In the genomic region with DNA sequence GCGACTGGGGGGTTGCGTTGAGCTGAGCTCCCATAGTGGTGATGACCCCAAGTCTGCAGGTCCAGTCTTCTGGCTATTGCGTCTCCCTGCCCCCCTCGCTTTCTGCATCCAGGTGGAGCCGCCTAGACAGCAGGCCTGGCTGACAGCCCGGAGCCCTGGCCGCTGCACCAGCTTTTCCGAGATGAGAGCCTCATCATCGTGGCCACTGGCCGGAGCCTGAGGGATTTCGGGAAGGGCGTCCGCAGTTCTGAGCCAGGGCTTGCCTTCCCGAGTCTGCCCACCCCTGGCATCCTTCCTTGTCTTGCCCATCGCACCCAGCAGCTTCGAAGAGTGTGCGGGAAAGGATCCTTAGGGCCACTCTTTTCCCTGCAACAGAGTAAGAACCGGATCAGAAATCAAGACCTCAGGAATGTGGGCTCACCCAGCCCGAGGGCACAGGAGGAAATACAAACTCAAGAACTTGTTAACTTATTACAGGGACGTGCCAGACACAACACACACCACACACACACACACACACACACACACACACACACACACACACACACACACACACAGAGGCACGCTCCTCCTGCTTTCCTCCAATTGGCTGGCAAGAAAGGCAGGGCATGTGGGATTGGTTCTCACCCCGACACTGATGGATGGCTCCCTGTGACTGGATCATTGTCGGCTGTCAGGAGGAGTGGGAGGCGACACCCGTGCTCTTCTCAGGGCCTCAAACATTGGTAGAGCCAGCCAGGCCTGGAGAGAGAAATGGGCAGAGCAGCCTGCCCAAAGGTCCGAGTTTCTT, we compare ENCODE assay signal across 9 mouse cellular contexts. TPM values are rescaled to one million over a fixed set of nuclear protein-coding genes. Genes with fewer than 3 reads are reported as not detected.
DNase-seq lines count a peak whose midpoint lies in the region; ATAC-seq and TF ChIP-seq lines count a peak whose summit lies in the region.
"Had no signal": no experiment of that assay in that cellular context is flagged by ENCODE, and none has a peak within 500 bp of the region (broad histone marks: within the 10 kb centered on the region; RNA-seq: fewer than 3 reads in every experiment).

No protein-coding gene starts in this region.

- H3K27ac ChIP-seq in kidney, adult 2 months (ENCODE audit: insufficient read depth, low read depth, low read length), result peak overlapping the region; percentile 86
- H3K27ac ChIP-seq: liver, embryonic 14.5 days had no signal

- peaks cover 22% of the 10 kb centered on the region for H3K27me3 ChIP-seq in megakaryocyte, embryonic 14.5 days (replicated peaks)
- no peaks in the 10 kb centered on the region for H3K27me3 ChIP-seq in kidney, adult 2 months (replicated peaks; ENCODE audit: control insufficient read depth, insufficient read depth, low read length)

- DNase-seq in cerebellum, adult 9-11 months, result peak; percentile 58
- peak; percentile 70 for DNase-seq in gastrocnemius, postnatal 14 days
- peak; percentile 85 for DNase-seq in kidney, adult 2 months
- DNase-seq in lung, postnatal 14 days, result peak; percentile 28
- no peak for DNase-seq in natural killer cell, adult 2 months (ENCODE audit: low spot score in 2 of 2)

- no peak for ATAC-seq in megakaryocyte, adult 5-6 weeks (ENCODE audit: poor library complexity, severe bottlenecking)
- no peak for ATAC-seq in granulocyte monocyte progenitor cell, adult 5-6 weeks (replicated peaks; ENCODE audit: poor library complexity, severe bottlenecking)

- intact Hi-C loops in gastrocnemius, postnatal 14 days (cut with DNase I; ENCODE audit: low total_unique reads), result loop anchor here (5.0 kb wide), 1 partner anchor 581 kb away; the partner anchor contains the start of gene Hoxb8

- peak overlapping the region; percentile 56 for H3K4me3 ChIP-seq in megakaryocyte, embryonic 14.5 days (replicated peaks)
- H3K4me3 ChIP-seq in kidney, adult 2 months (ENCODE audit: insufficient read depth, low read depth, low read length), result peak overlapping the region; percentile 13; the same call in 1 of the 2 replicates

- peaks cover 38% of the 10 kb centered on the region for H3K4me1 ChIP-seq in megakaryocyte, embryonic 14.5 days
- peaks cover 12% of the 10 kb centered on the region; the same call in 1 of the 2 replicates for H3K4me1 ChIP-seq in kidney, adult 2 months (ENCODE audit: control insufficient read depth, insufficient read depth, low read length)

- no peaks in the 10 kb centered on the region for H3K36me3 ChIP-seq in megakaryocyte, embryonic 14.5 days (replicated peaks; ENCODE audit: low read length)
- H3K36me3 ChIP-seq in kidney, adult 2 months (ENCODE audit: control insufficient read depth, insufficient read depth, low read length), result no peaks in the 10 kb centered on the region

- no peaks in the 10 kb centered on the region for H3K9me3 ChIP-seq in megakaryocyte, embryonic 14.5 days

- WGBS in kidney, adult 2 months, result 15% methylated on average over 26 of the region's 26 CpGs

- TF ChIP-seq POLR2A in kidney, adult 2 months (IDR thresholded peaks at IDR 0.05; ENCODE audit: low read depth, low read length), result no peak

- no peak for TF ChIP-seq CTCF in kidney, adult 2 months (conservative IDR thresholded peaks at IDR 0.05; ENCODE audit: insufficient read depth, insufficient read length, low read depth, low read length)

RNA-seq across cellular contexts. Expression of gene Copz2, which starts 13.7 kb away (rescaled TPM):
- 3.4 TPM in 1 of 2 replicates, not detected in the other for polyA plus RNA-seq in megakaryocyte, embryonic 14.5 days (2012; ENCODE audit: insufficient read depth, low replicate concordance)
- total RNA-seq in megakaryocyte, adult 5-6 weeks (2015), result 2.0 and 4.2 TPM in 2 replicates
- total RNA-seq in megakaryocyte, adult 5-6 weeks (2017), result 0.28 and 0.92 TPM in 2 replicates
- 10 to 100 TPM; 28.3 to 36.3 TPM for total RNA-seq in gastrocnemius, postnatal 14 days (2021)
- 56.2 and 61.6 TPM in 2 replicates for polyA plus RNA-seq in kidney, adult 2 months (2012; rRNA removed)
- total RNA-seq in granulocyte monocyte progenitor cell, adult 5-6 weeks (2014; fragmentation: Nextera tagmentation), result 1.4 and 7.4 TPM in 2 replicates
- 3.9 and 4.4 TPM in 2 replicates for total RNA-seq in granulocyte monocyte progenitor cell, adult 5-6 weeks (2017)

RNA-seq across cellular contexts. Expression of gene Nfe2l1, which starts 33.6 kb away (rescaled TPM):
- 28.9 and 34.9 TPM in 2 replicates for polyA plus RNA-seq in megakaryocyte, embryonic 14.5 days (2012; ENCODE audit: insufficient read depth, low replicate concordance)
- 30.0 and 32.6 TPM in 2 replicates for total RNA-seq in megakaryocyte, adult 5-6 weeks (2015)
- total RNA-seq in megakaryocyte, adult 5-6 weeks (2017), result 30.2 and 31.1 TPM in 2 replicates
- 100 to 1,000 TPM; 241 to 268 TPM for total RNA-seq in gastrocnemius, postnatal 14 days (2021)
- 230 and 252 TPM in 2 replicates for polyA plus RNA-seq in kidney, adult 2 months (2012; rRNA removed)
- total RNA-seq in granulocyte monocyte progenitor cell, adult 5-6 weeks (2014; fragmentation: Nextera tagmentation), result 22.2 and 39.8 TPM in 2 replicates
- total RNA-seq in granulocyte monocyte progenitor cell, adult 5-6 weeks (2017), result 35.2 and 39.9 TPM in 2 replicates

RNA-seq across cellular contexts. Expression of gene Cdk5rap3, which starts 52.9 kb away (rescaled TPM):
- 15.3 and 41.6 TPM in 2 replicates for polyA plus RNA-seq in megakaryocyte, embryonic 14.5 days (2012; ENCODE audit: insufficient read depth, low replicate concordance)
- total RNA-seq in megakaryocyte, adult 5-6 weeks (2015), result 17.5 and 21.1 TPM in 2 replicates
- 23.9 and 37.3 TPM in 2 replicates for total RNA-seq in megakaryocyte, adult 5-6 weeks (2017)
- 10 to 100 TPM; 26.5 to 30.0 TPM for total RNA-seq in gastrocnemius, postnatal 14 days (2021)
- 35.6 and 37.2 TPM in 2 replicates for polyA plus RNA-seq in kidney, adult 2 months (2012; rRNA removed)
- 53.6 and 66.7 TPM in 2 replicates for total RNA-seq in granulocyte monocyte progenitor cell, adult 5-6 weeks (2014; fragmentation: Nextera tagmentation)
- 68.4 and 68.9 TPM in 2 replicates for total RNA-seq in granulocyte monocyte progenitor cell, adult 5-6 weeks (2017)

Comparison
In these comparisons a context has a peak if more than half of its experiments do, and no peak if none do; other contexts are left out.
1. DNase-seq: peak in cerebellum, adult 9-11 months (single experiment), gastrocnemius, postnatal 14 days (single experiment), kidney, adult 2 months (single experiment) and lung, postnatal 14 days (single experiment); none in natural killer cell, adult 2 months (0 of 2).
2. RNA of gene Nfe2l1, which starts 33.6 kb away (total RNA-seq): 241 to 268 TPM in gastrocnemius, postnatal 14 days; 22.2 to 39.9 TPM in granulocyte monocyte progenitor cell, adult 5-6 weeks and 30.0 to 32.6 TPM in megakaryocyte, adult 5-6 weeks; every median in the first group is over 4 times any median in the second.